Mouse (Mus musculus) MEL (cell line): Measurements from ENCODE around the gene Rap1gds1. TPM values are rescaled to one million over a fixed set of nuclear protein-coding genes. Genes with fewer than 3 reads are reported as not detected.
A peak's percentile ranks its signal among the peaks of the same experiment; 100 is the strongest.

Experiments
- DNase-seq: peaks from one replicate; pipeline ENCODE4 v3.0.0; 2011; ENCODE audit warnings: low read depth, low spot score
- H3K27ac ChIP-seq: 2 replicates; pipeline ENCODE4 v1.5.1; 2012; ENCODE audit warnings: low read depth, mild to moderate bottlenecking, control low read depth, low read length, moderate library complexity; ENCODE audit not compliant: control insufficient read depth
- H3K27me3 ChIP-seq, 2 experiments: fragments of 150-350 bp in 1 of 2; sonication (generic) in 1 of 2; 2 replicates each; pipeline ENCODE4 v1.6.1; 2012; ENCODE audit warnings: low read length in 2 of 2, mild to moderate bottlenecking in 2 of 2, improper control_type of control experiment in 1 of 2, moderate library complexity in 1 of 2; ENCODE audit not compliant: insufficient read depth in 2 of 2, control insufficient read depth in 1 of 2
- H3K36me3 ChIP-seq, 2 experiments: 2 replicates each; pipeline ENCODE4 v1.6.1; 2012 to 2014; ENCODE audit warnings: low read length in 2 of 2, improper control_type of control experiment in 1 of 2, inconsistent platforms in 1 of 2, mild to moderate bottlenecking in 1 of 2; ENCODE audit not compliant: insufficient read depth in 2 of 2, control insufficient read depth in 1 of 2
- H3K4me1 ChIP-seq, 2 experiments: fragments of 150-350 bp in 1 of 2; sonication (generic) in 1 of 2; 2 replicates each; pipeline ENCODE4 v1.6.1; 2012; ENCODE audit warnings: low read length in 2 of 2, improper control_type of control experiment in 1 of 2, mild to moderate bottlenecking in 1 of 2; ENCODE audit not compliant: insufficient read depth in 2 of 2, control insufficient read depth in 1 of 2
- H3K4me3 ChIP-seq, 2 experiments: fragments of 150-350 bp in 1 of 2; sonication (generic) in 1 of 2; 2 replicates each; pipeline ENCODE4 v1.5.1; 2012; ENCODE audit warnings: low read depth in 2 of 2, low read length in 2 of 2, mild to moderate bottlenecking in 2 of 2, moderate library complexity in 2 of 2, control low read depth in 1 of 2, improper control_type of control experiment in 1 of 2; ENCODE audit not compliant: control insufficient read depth in 1 of 2, insufficient read depth in 1 of 2
- H3K79me2 ChIP-seq: 2 replicates; pipeline ENCODE4 v1.6.1; 2012; ENCODE audit warnings: mild to moderate bottlenecking, low read length, moderate library complexity; ENCODE audit not compliant: control insufficient read depth, poor library complexity, insufficient read depth
- H3K9ac ChIP-seq: 2 replicates; pipeline ENCODE4 v1.6.1; 2012; ENCODE audit warnings: low read depth, mild to moderate bottlenecking, control low read depth, low read length, moderate library complexity; ENCODE audit not compliant: control insufficient read depth, poor library complexity, severe bottlenecking
- H3K9me3 ChIP-seq: fragments of 150-350 bp; sonication (generic); replicated peaks from 2 replicates; pipeline ENCODE4 v1.6.1; 2012; ENCODE audit warnings: mild to moderate bottlenecking, low read length, improper control_type of control experiment, moderate library complexity; ENCODE audit not compliant: insufficient read depth
- BHLHE40 ChIP-seq: IDR thresholded peaks from 2 replicates; pipeline ENCODE4 v1.6.1; 2012; ENCODE audit warnings: low read depth, mild to moderate bottlenecking, inconsistent platforms, low read length, improper control_type of control experiment, borderline replicate concordance
- CHD1 ChIP-seq: IDR thresholded peaks from 2 replicates; pipeline ENCODE4 v1.6.1; 2012; ENCODE audit warnings: low read depth, mild to moderate bottlenecking, inconsistent platforms, low read length, improper control_type of control experiment
- EP300 ChIP-seq, 2 experiments: IDR thresholded peaks; 2 replicates each; pipeline ENCODE4 v1.6.1; 2011; ENCODE audit warnings: improper control_type of control experiment in 2 of 2, low read length in 2 of 2, low read depth in 1 of 2, mild to moderate bottlenecking in 1 of 2
- GABPA ChIP-seq: IDR thresholded peaks from 2 replicates; pipeline ENCODE4 v1.6.1; 2012; ENCODE audit warnings: low read depth, mild to moderate bottlenecking, inconsistent platforms, low read length, improper control_type of control experiment, moderate library complexity
- MAX ChIP-seq: IDR thresholded peaks from 2 replicates; pipeline ENCODE4 v1.6.1; 2011; ENCODE audit warnings: low read length, improper control_type of control experiment
- MAZ ChIP-seq: IDR thresholded peaks from 2 replicates; pipeline ENCODE4 v1.6.1; 2012; ENCODE audit warnings: low read depth, mild to moderate bottlenecking, inconsistent platforms, low read length, improper control_type of control experiment
- MYC ChIP-seq: IDR thresholded peaks from 2 replicates; pipeline ENCODE4 v1.6.1; 2011; ENCODE audit warnings: low read depth, mild to moderate bottlenecking, low read length, improper control_type of control experiment, moderate library complexity
- NELFE ChIP-seq: IDR thresholded peaks from 2 replicates; pipeline ENCODE4 v1.6.1; 2011; ENCODE audit warnings: low read depth, low read length, improper control_type of control experiment
- NRF1 ChIP-seq: IDR thresholded peaks from 2 replicates; pipeline ENCODE4 v1.6.1; 2014; ENCODE audit warnings: low read depth, mild to moderate bottlenecking, inconsistent platforms, low read length, improper control_type of control experiment, moderate library complexity; ENCODE audit not compliant: poor library complexity, insufficient read depth, severe bottlenecking
- POLR2AphosphoS5 ChIP-seq: IDR thresholded peaks from 2 replicates; pipeline ENCODE4 v1.6.1; 2012; ENCODE audit warnings: low read depth, borderline replicate concordance, mild to moderate bottlenecking, inconsistent platforms, low read length, moderate library complexity, mixed read lengths
- RCOR1 ChIP-seq: IDR thresholded peaks from 2 replicates; pipeline ENCODE4 v1.6.1; 2012; ENCODE audit warnings: low read depth, mild to moderate bottlenecking, inconsistent platforms, low read length, improper control_type of control experiment
- SIN3A ChIP-seq: IDR thresholded peaks from 2 replicates; pipeline ENCODE4 v1.6.1; 2012; ENCODE audit warnings: low read length, improper control_type of control experiment, inconsistent platforms
- TAL1 ChIP-seq: IDR thresholded peaks from 2 replicates; pipeline ENCODE4 v1.6.1; 2012; ENCODE audit warnings: mild to moderate bottlenecking, inconsistent platforms, low read length, moderate library complexity, mixed read lengths
- TBP ChIP-seq: IDR thresholded peaks from 2 replicates; pipeline ENCODE4 v1.8.0; 2011; ENCODE audit warnings: low read depth, low read length, improper control_type of control experiment
- UBTF ChIP-seq: IDR thresholded peaks from 2 replicates; pipeline ENCODE4 v1.6.1; 2012; ENCODE audit warnings: low read depth, mild to moderate bottlenecking, inconsistent platforms, low read length, improper control_type of control experiment, moderate library complexity, borderline replicate concordance; ENCODE audit not compliant: insufficient read depth
- USF1 ChIP-seq: IDR thresholded peaks from 2 replicates; pipeline ENCODE4 v1.6.1; 2014; ENCODE audit warnings: low read depth, mild to moderate bottlenecking, inconsistent platforms, low read length, improper control_type of control experiment, moderate library complexity
- USF2 ChIP-seq, 2 experiments: IDR thresholded peaks; 2 replicates each; pipeline ENCODE4 v1.6.1; 2011 to 2012; ENCODE audit warnings: improper control_type of control experiment in 2 of 2, low read length in 2 of 2, borderline replicate concordance in 1 of 2, inconsistent platforms in 1 of 2, low read depth in 1 of 2, mild to moderate bottlenecking in 1 of 2; ENCODE audit not compliant: insufficient read depth in 1 of 2
- polyA plus RNA-seq, 2 experiments: library from polyadenylated mRNA; stranded (reverse) in 1 of 2; unstranded in 1 of 2; fragments of >175 nt in 1 of 2; fragments of >200 nt in 1 of 2; gene quantifications; 2 replicates each; pipeline versions ENCODE4 v1.2.1 to v1.2.4; 2012; ENCODE audit warnings: low replicate concordance in 2 of 2, low read depth in 1 of 2; ENCODE audit not compliant: insufficient read length in 2 of 2, insufficient read depth in 1 of 2, missing spikeins in 1 of 2
- total RNA-seq: library from RNA; depleted of rRNA; stranded (reverse); fragments of 300-350 nt; gene quantifications from 2 replicates; pipeline ENCODE4 v1.2.3, GENCODE M21; 2012

The Rap1gds1 gene
- total and polyA plus RNA-seq, 3 experiments = 34.7 to 67.2 (median 53.3) TPM

DNA sequence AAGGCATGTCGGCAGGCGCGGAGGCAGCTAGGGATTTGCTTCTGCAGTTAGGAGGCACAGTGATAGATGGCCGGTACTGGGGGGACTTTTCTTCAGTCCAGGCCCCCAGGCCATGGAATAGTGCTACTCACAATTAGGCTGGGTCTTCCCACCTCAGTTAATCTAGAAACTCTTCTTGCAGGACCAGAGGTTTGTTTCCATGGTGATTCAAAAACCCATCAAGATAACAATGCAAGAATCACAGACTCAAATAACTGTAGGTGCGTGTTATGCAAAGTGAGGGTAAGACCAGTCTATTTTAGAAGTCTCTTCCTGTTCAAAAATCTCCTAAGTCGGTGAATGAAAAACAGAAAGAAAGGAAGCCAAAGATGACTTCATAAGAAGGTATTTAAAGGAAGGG is 4.8 kb upstream of the Rap1gds1 start:
- H3K27ac ChIP-seq = no peak overlapping the region
- no peak overlapping the region for H3K9ac ChIP-seq
- peaks cover 0 to 10% of the 10 kb centered on the region in 2 experiments; a peak in 2 of 4 replicates for H3K36me3 ChIP-seq
- no peak for TF ChIP-seq TAL1
- no peak for TF ChIP-seq GABPA
- TF ChIP-seq NRF1 = no peak
- no peak for TF ChIP-seq TBP
- TF ChIP-seq POLR2AphosphoS5 = no peak
- TF ChIP-seq EP300 (IDR thresholded peaks at IDR 0.05; ENCODE audit: low read depth in 1 of 2, low read length in 2 of 2) = no peak
- no peak for TF ChIP-seq UBTF
- TF ChIP-seq USF1 = no peak
- no peak for TF ChIP-seq USF2 (IDR thresholded peaks at IDR 0.05; ENCODE audit: borderline replicate concordance in 1 of 2, insufficient read depth in 1 of 2, low read depth in 1 of 2, low read length in 2 of 2)
- no peak for TF ChIP-seq NELFE
- TF ChIP-seq, all 39 proteins: peak for 0
- Histone ChIP-seq H3K27me3 (no peaks in the 10 kb centered on the region), H3K79me2 (peaks cover 5% of the 10 kb centered on the region), H3K4me1 (peaks cover 5 to 8% of the 10 kb centered on the region in 2 experiments; a peak in 3 of 4 replicates), H3K4me3 (no peak overlapping the region), H3K9me3 (no peaks in the 10 kb centered on the region)
- no peak for DNase-seq

DNA sequence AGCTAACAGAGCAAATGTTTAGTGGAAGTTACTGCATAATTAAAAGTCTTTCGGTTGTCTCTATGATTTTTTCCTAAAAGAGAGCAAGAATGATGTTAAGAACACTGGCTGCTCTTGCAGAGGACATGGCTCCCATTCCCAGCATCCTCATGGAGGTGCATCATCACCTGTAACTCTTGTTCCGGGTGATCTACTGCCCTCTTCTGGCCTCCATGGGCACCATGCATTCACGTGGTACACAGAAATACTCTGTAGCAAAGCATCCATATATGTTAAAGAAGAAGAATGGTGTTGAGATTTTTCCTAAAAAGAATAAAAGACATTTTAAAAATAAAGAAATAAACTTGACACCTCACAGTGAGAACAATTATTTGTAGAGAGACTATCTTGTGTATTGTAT is 3.0 kb upstream of the Rap1gds1 start:
- no peak overlapping the region for H3K4me3 ChIP-seq
- H3K27me3 ChIP-seq = no peaks in the 10 kb centered on the region
- H3K36me3 ChIP-seq = peaks cover 0 to 6% of the 10 kb centered on the region in 2 experiments; a peak in 2 of 4 replicates
- no peaks in the 10 kb centered on the region for H3K9me3 ChIP-seq
- DNase-seq = no peak
- no peak for TF ChIP-seq CHD1
- no peak for TF ChIP-seq MAZ
- no peak overlapping the region for H3K27ac ChIP-seq
- H3K4me1 ChIP-seq = peaks cover 2 to 3% of the 10 kb centered on the region in 2 experiments; a peak in 1 of 4 replicates
- no peak overlapping the region for H3K9ac ChIP-seq
- H3K79me2 ChIP-seq = peaks cover 16% of the 10 kb centered on the region

DNA sequence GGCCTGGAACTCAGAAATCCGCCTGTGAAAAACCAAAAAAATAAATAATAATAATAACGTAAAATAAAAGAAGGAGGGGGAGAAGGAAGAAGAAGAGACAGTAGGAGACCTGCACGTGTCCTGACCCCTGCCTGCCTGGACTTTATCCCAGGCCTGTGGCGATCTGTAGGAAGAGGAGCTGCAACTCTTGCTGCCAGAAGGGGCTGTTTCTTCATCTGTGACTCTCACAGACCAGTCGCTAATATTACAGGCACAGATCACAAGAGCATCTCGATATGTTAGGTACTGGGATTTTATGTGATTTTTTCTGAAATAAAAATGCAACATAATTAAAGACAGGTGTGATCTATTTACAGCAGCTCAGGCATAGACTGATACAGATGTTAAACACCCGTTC is 1.1 kb upstream of the Rap1gds1 start:
- peaks cover 27% of the 10 kb centered on the region for H3K79me2 ChIP-seq
- peak overlapping the region; percentile 74 for H3K27ac ChIP-seq
- H3K4me1 ChIP-seq = peaks cover 2 to 3% of the 10 kb centered on the region in 2 experiments; a peak in 1 of 4 replicates
- peak overlapping the region; percentile 85 for H3K9ac ChIP-seq
- DNase-seq = peak; percentile 66
- peaks cover 0 to 7% of the 10 kb centered on the region in 2 experiments; a peak in 2 of 4 replicates for H3K36me3 ChIP-seq
- H3K4me3 ChIP-seq = peak overlapping the region; percentile 65 to 82
- H3K27me3 ChIP-seq = no peaks in the 10 kb centered on the region
- peak; percentile 42; the same call in 1 of the 2 replicates for TF ChIP-seq SIN3A
- no peak for TF ChIP-seq RCOR1
- TF ChIP-seq MAX = peak; percentile 40
- TF ChIP-seq MYC = no peak
- TF ChIP-seq BHLHE40 = peak; percentile 9; the same call in 1 of the 2 replicates
- TF ChIP-seq TBP = peak; percentile 56; the same call in 1 of the 2 replicates
- no peak for TF ChIP-seq NELFE
- no peaks in the 10 kb centered on the region for H3K9me3 ChIP-seq
